In genomic region chr16:13818560-13819393, GRCm38 (mm10) we compare ENCODE assay signal across 7 mouse cellular contexts. TPM values are rescaled to one million over a fixed set of nuclear protein-coding genes. Genes with fewer than 3 reads are reported as not detected.
A peak's percentile ranks its signal among the peaks of the same experiment; 100 is the strongest.
DNase-seq lines count a peak whose midpoint lies in the region; ATAC-seq lines count a peak whose summit lies in the region.

Ntan1 (plus strand) TSS chr16:13818845.

- WGBS in embryonic facial prominence, embryonic 12.5 days: under 1% methylated on average over 58 of the region's 58 CpGs
- under 1% methylated on average over 57 of the region's 58 CpGs for WGBS in limb, embryonic 11.5 days
- WGBS in midbrain, embryonic 14.5 days: under 1% methylated on average over 54 of the region's 58 CpGs

- ATAC-seq in embryonic facial prominence, embryonic 12.5 days (ENCODE audit: insufficient number of reproducible peaks, insufficient read depth, low FRiP score, low TSS enrichment): peak; percentile 97
- ATAC-seq in limb, embryonic 11.5 days (ENCODE audit: insufficient number of reproducible peaks, low FRiP score, low TSS enrichment, low read depth): peak; percentile 97
- peak; percentile 94 for ATAC-seq in midbrain, embryonic 14.5 days (ENCODE audit: low FRiP score, low TSS enrichment)

- H3K27me3 ChIP-seq in embryonic facial prominence, embryonic 12.5 days: no peaks in the 10 kb centered on the region
- no peaks in the 10 kb centered on the region for H3K27me3 ChIP-seq in limb, embryonic 11.5 days (ENCODE audit: control insufficient read depth, insufficient read depth, low read length)
- H3K27me3 ChIP-seq in midbrain, embryonic 14.5 days (ENCODE audit: control insufficient read depth, insufficient read depth, low read length): no peaks in the 10 kb centered on the region

- H3K4me2 ChIP-seq in embryonic facial prominence, embryonic 12.5 days (replicated peaks): peak within 1 kb of the TSS; percentile 67
- H3K4me2 ChIP-seq in limb, embryonic 11.5 days (ENCODE audit: low read depth, severe bottlenecking): peak within 1 kb of the TSS; percentile 84
- H3K4me2 ChIP-seq in midbrain, embryonic 14.5 days (ENCODE audit: low read length): peak within 1 kb of the TSS; percentile 71

- peaks cover 17% of the 10 kb centered on the region for H3K4me1 ChIP-seq in embryonic facial prominence, embryonic 12.5 days
- no peaks in the 10 kb centered on the region for H3K4me1 ChIP-seq in limb, embryonic 11.5 days (ENCODE audit: control insufficient read depth, insufficient read depth, low read length)
- peaks cover 15% of the 10 kb centered on the region; the same call in 1 of the 2 replicates for H3K4me1 ChIP-seq in midbrain, embryonic 14.5 days (ENCODE audit: control insufficient read depth, insufficient read depth, low read length)

- DNase-seq in adrenal gland, postnatal 25 days: peak; percentile 99
- peak; percentile 100 for DNase-seq in heart, adult 11 months
- peak; percentile 96 for DNase-seq in kidney, adult 18-20 months
- DNase-seq in limb, embryonic 11.5 days (ENCODE audit: low spot score): peak; percentile 97
- peak; percentile 96 for DNase-seq in midbrain, embryonic 14.5 days
- DNase-seq in spleen, adult 18-20 months: peak; percentile 94 to 95

- no peaks in the 10 kb centered on the region for H3K9me3 ChIP-seq in embryonic facial prominence, embryonic 12.5 days
- H3K9me3 ChIP-seq in limb, embryonic 11.5 days (ENCODE audit: control insufficient read depth, low read length): no peaks in the 10 kb centered on the region
- no peaks in the 10 kb centered on the region for H3K9me3 ChIP-seq in midbrain, embryonic 14.5 days (ENCODE audit: control insufficient read depth, low read length)

- peak within 1 kb of the TSS; percentile 97 for H3K27ac ChIP-seq in embryonic facial prominence, embryonic 12.5 days
- H3K27ac ChIP-seq in limb, embryonic 11.5 days (replicated peaks; ENCODE audit: low read depth, low read length): peak within 1 kb of the TSS; percentile 93
- H3K27ac ChIP-seq in midbrain, embryonic 14.5 days (replicated peaks; ENCODE audit: low read depth, low read length): peak within 1 kb of the TSS; percentile 93

- peaks cover 29% of the 10 kb centered on the region for H3K36me3 ChIP-seq in embryonic facial prominence, embryonic 12.5 days
- peaks cover 1% of the 10 kb centered on the region; the same call in 1 of the 2 replicates for H3K36me3 ChIP-seq in limb, embryonic 11.5 days (ENCODE audit: control insufficient read depth, insufficient read depth, low read length)
- peaks cover 20% of the 10 kb centered on the region for H3K36me3 ChIP-seq in midbrain, embryonic 14.5 days (ENCODE audit: control insufficient read depth, insufficient read depth, low read length)

- H3K4me3 ChIP-seq in embryonic facial prominence, embryonic 12.5 days: peak within 1 kb of the TSS; percentile 81
- H3K4me3 ChIP-seq in limb, embryonic 11.5 days (ENCODE audit: low read depth, low read length): peak within 1 kb of the TSS; percentile 73
- peak within 1 kb of the TSS; percentile 78 for H3K4me3 ChIP-seq in midbrain, embryonic 14.5 days (replicated peaks; ENCODE audit: low read depth, low read length)

- peak within 1 kb of the TSS; percentile 78 for H3K9ac ChIP-seq in embryonic facial prominence, embryonic 12.5 days
- H3K9ac ChIP-seq in limb, embryonic 11.5 days (ENCODE audit: low read length): peak within 1 kb of the TSS; percentile 79
- H3K9ac ChIP-seq in midbrain, embryonic 14.5 days (replicated peaks; ENCODE audit: low read length): peak within 1 kb of the TSS; percentile 81

RNA-seq across cellular contexts. Expression of gene Ntan1, which starts in this region (rescaled TPM):
- total RNA-seq in adrenal gland, postnatal 25 days (2021): 49.6 TPM in 2 replicates
- 208 and 214 TPM in 2 replicates for polyA plus RNA-seq in embryonic facial prominence, embryonic 12.5 days (2016; fragmentation: Nextera tagmentation; extraction: Ambion mirVana)
- 153 and 158 TPM in 2 replicates for polyA plus RNA-seq in limb, embryonic 11.5 days (2014; fragmentation: Nextera tagmentation; extraction: Ambion mirVana)
- 205 and 213 TPM in 2 replicates for polyA plus RNA-seq in midbrain, embryonic 14.5 days (2014; fragmentation: Nextera tagmentation; extraction: Ambion mirVana)

Comparison
In these comparisons a context has a peak if more than half of its experiments do, and no peak if none do; other contexts are left out.
1. Peak in every context shown above with its lines: DNase-seq, ATAC-seq, H3K4me3 ChIP-seq and H3K27ac ChIP-seq.